Mouse (Mus musculus) liver, adult 2 months (tissue): ENCODE measurements around the gene Aqp2. TPM values are rescaled to one million over a fixed set of nuclear protein-coding genes. Genes with fewer than 3 reads are reported as not detected.

Experiments
- DNase-seq: peaks from one replicate; pipeline ENCODE4 v3.0.0-alpha.2; 2011; ENCODE audit warnings: low read depth, low spot score; ENCODE audit errors: extremely low read depth
- H3K27ac ChIP-seq: fragments of 200-500 bp; replicated peaks from 2 replicates; pipeline ENCODE4 v1.5.1; 2012; ENCODE audit warnings: low read depth, mild to moderate bottlenecking, control low read depth, inconsistent platforms, low read length; ENCODE audit not compliant: insufficient read depth
- H3K27me3 ChIP-seq: fragments of 200-500 bp; 2 replicates; pipeline ENCODE4 v1.6.1; 2012; ENCODE audit warnings: mild to moderate bottlenecking, moderate library complexity, low read length, inconsistent platforms; ENCODE audit not compliant: control insufficient read depth, insufficient read depth
- H3K36me3 ChIP-seq: fragments of 200-500 bp; 2 replicates; pipeline ENCODE4 v1.6.1; 2012; ENCODE audit warnings: low read length, inconsistent platforms; ENCODE audit not compliant: control insufficient read depth, insufficient read depth
- H3K4me1 ChIP-seq: fragments of 200-500 bp; 2 replicates; pipeline ENCODE4 v1.6.1; 2011; ENCODE audit warnings: low read length; ENCODE audit not compliant: control insufficient read depth, insufficient read depth
- H3K4me3 ChIP-seq: fragments of 200-500 bp; 2 replicates; pipeline ENCODE4 v1.5.1; 2011; ENCODE audit warnings: low read depth, mild to moderate bottlenecking, control low read depth, low read length, moderate library complexity; ENCODE audit not compliant: insufficient read depth
- H3K79me2 ChIP-seq: fragments of 200-500 bp; 2 replicates; pipeline ENCODE4 v1.6.1; 2012; ENCODE audit warnings: inconsistent platforms, mild to moderate bottlenecking, low read length, moderate library complexity; ENCODE audit not compliant: control insufficient read depth, insufficient read depth
- H3K9ac ChIP-seq: fragments of 200-500 bp; 2 replicates; pipeline ENCODE4 v1.6.1; 2012; ENCODE audit warnings: low read depth, mild to moderate bottlenecking, control low read depth, inconsistent platforms, low read length
- CTCF ChIP-seq: fragments of 200-500 bp; IDR thresholded peaks from 2 replicates; pipeline ENCODE4 v1.5.1; 2011; ENCODE audit warnings: low read depth, low read length, control low read depth
- POLR2A ChIP-seq: fragments of 200-500 bp; IDR thresholded peaks from 2 replicates; pipeline ENCODE4 v1.6.1; 2011; ENCODE audit warnings: low read length, control low read depth; ENCODE audit not compliant: insufficient read depth; ENCODE audit errors: extremely low read depth
- WGBS: fragments of 180-500 bp; shearing (Covaris S2); methylation state at CpG from one replicate; pipeline ENCODE4 v1.1.7; 2018; 5-methylcytosine and 5-hydroxymethylcytosine counted together
- polyA plus RNA-seq: library from polyadenylated mRNA; depleted of rRNA; stranded (reverse); fragments of >200 nt; gene quantifications from 2 replicates; pipeline ENCODE4 v1.2.3, GENCODE M21; 2012; rRNA removed
- total RNA-seq: library from RNA; depleted of rRNA; stranded (reverse); fragments of >200 nt; gene quantifications from 2 replicates; pipeline ENCODE4 v1.2.3, GENCODE M21; 2014; rRNA removed

Gene Aqp2
- total and polyA plus RNA-seq, 2 experiments = not detected

GRCm38 (mm10) chr15:99618595-99618994, 39.7 kb downstream of the Aqp2 start:
- Histone ChIP-seq H3K4me3 (no peak overlapping the region), H3K9ac (no peak overlapping the region), H3K27me3 (no peaks in the 10 kb centered on the region), H3K27ac (no peak overlapping the region), H3K79me2 (no peaks in the 10 kb centered on the region), H3K4me1 (no peaks in the 10 kb centered on the region), H3K36me3 (no peaks in the 10 kb centered on the region)
- TF ChIP-seq CTCF = no peak
- no peak for TF ChIP-seq POLR2A
- 95% methylated on average over 3 of the region's 3 CpGs for WGBS
- DNase-seq = no peak

- H3K27ac ChIP-seq = no peak overlapping the region
- no peaks in the 10 kb centered on the region for H3K4me1 ChIP-seq
- H3K27me3 ChIP-seq = no peaks in the 10 kb centered on the region
- no peaks in the 10 kb centered on the region for H3K79me2 ChIP-seq
- no peak overlapping the region for H3K4me3 ChIP-seq
- TF ChIP-seq CTCF (no peak), POLR2A (no peak)
- peak; percentile 4 for DNase-seq
- 77% methylated on average over 4 of the region's 4 CpGs for WGBS
- no peak overlapping the region for H3K9ac ChIP-seq
- no peaks in the 10 kb centered on the region for H3K36me3 ChIP-seq
Measured at GRCm38 (mm10) chr15:99619821-99620220, 41.0 kb downstream of the Aqp2 start.

GRCm38 (mm10) chr15:99622063-99622462, 43.2 kb downstream of the Aqp2 start:
- H3K36me3 ChIP-seq = no peaks in the 10 kb centered on the region
- no peak for TF ChIP-seq CTCF
- no peak for TF ChIP-seq POLR2A
- H3K4me1 ChIP-seq = no peaks in the 10 kb centered on the region
- DNase-seq = no peak
- H3K27me3 ChIP-seq = no peaks in the 10 kb centered on the region
- H3K4me3 ChIP-seq = no peak overlapping the region
- no peaks in the 10 kb centered on the region for H3K79me2 ChIP-seq
- WGBS = 92% methylated on average over 11 of the region's 11 CpGs
- H3K9ac ChIP-seq = no peak overlapping the region
- H3K27ac ChIP-seq = no peak overlapping the region

- no peak for DNase-seq
- Histone ChIP-seq H3K4me1 (no peaks in the 10 kb centered on the region), H3K27ac (no peak overlapping the region), H3K36me3 (no peaks in the 10 kb centered on the region), H3K4me3 (no peak overlapping the region), H3K9ac (no peak overlapping the region), H3K79me2 (no peaks in the 10 kb centered on the region), H3K27me3 (no peaks in the 10 kb centered on the region)
- TF ChIP-seq CTCF = no peak
- no peak for TF ChIP-seq POLR2A
Measured at GRCm38 (mm10) chr15:99631618-99632017, 52.8 kb downstream of the Aqp2 start.

Other genes starting within 250 kb of the Aqp2 start
- 1.3 and 2.5 TPM in 2 replicates for gene Fmnl3, start 208.6 kb upstream of the Aqp2 start, total RNA-seq
- 1.7 and 2.2 TPM in 2 replicates for gene Fmnl3, start 208.6 kb upstream of the Aqp2 start, polyA plus RNA-seq
- gene Tmbim6, start 186.2 kb upstream of the Aqp2 start, total RNA-seq = 699 and 816 TPM in 2 replicates
- 2,160 and 2,362 TPM in 2 replicates for gene Tmbim6, start 186.2 kb upstream of the Aqp2 start, polyA plus RNA-seq
- 0.09 and 0.27 TPM in 2 replicates for gene Nckap5l, start 121.3 kb upstream of the Aqp2 start, total RNA-seq
- gene Nckap5l, start 121.3 kb upstream of the Aqp2 start, polyA plus RNA-seq = 0.31 and 0.56 TPM in 2 replicates
- 3.1 and 3.2 TPM in 2 replicates for gene Bcdin3d, start 104.3 kb upstream of the Aqp2 start, total RNA-seq
- 3.1 and 3.6 TPM in 2 replicates for gene Bcdin3d, start 104.3 kb upstream of the Aqp2 start, polyA plus RNA-seq
- under 0.01 and 0.07 TPM in 2 replicates for gene Faim2, start 50.9 kb upstream of the Aqp2 start, total RNA-seq
- gene Faim2, start 50.9 kb upstream of the Aqp2 start, polyA plus RNA-seq = not detected in 2 replicates
- gene Aqp5, start 11.7 kb downstream of the Aqp2 start, total RNA-seq = 0.46 TPM in 1 of 2 replicates, not detected in the other
- gene Aqp5, start 11.7 kb downstream of the Aqp2 start, polyA plus RNA-seq = not detected in 2 replicates
- gene Aqp6, start 22.3 kb downstream of the Aqp2 start, total RNA-seq = not detected in 2 replicates
- not detected in 2 replicates for gene Aqp6, start 22.3 kb downstream of the Aqp2 start, polyA plus RNA-seq
- gene Racgap1, start 72.6 kb downstream of the Aqp2 start, total RNA-seq = 0.92 and 1.4 TPM in 2 replicates
- gene Racgap1, start 72.6 kb downstream of the Aqp2 start, polyA plus RNA-seq = 0.32 and 0.56 TPM in 2 replicates
- gene Asic1, start 91.3 kb downstream of the Aqp2 start, total RNA-seq = not detected in 2 replicates
- gene Asic1, start 91.3 kb downstream of the Aqp2 start, polyA plus RNA-seq = 0.16 TPM in 1 of 2 replicates, not detected in the other
- gene Smarcd1, start 123.1 kb downstream of the Aqp2 start, total RNA-seq = 2.0 and 3.1 TPM in 2 replicates
- gene Smarcd1, start 123.1 kb downstream of the Aqp2 start, polyA plus RNA-seq = 8.5 and 9.3 TPM in 2 replicates
- not detected in 2 replicates for gene Gm17349, start 126.4 kb downstream of the Aqp2 start, total RNA-seq
- 1.4 TPM in 1 of 2 replicates, not detected in the other for gene Gm17349, start 126.4 kb downstream of the Aqp2 start, polyA plus RNA-seq
- gene Gpd1, start 138.5 kb downstream of the Aqp2 start, total RNA-seq = 147 and 151 TPM in 2 replicates
- 233 and 311 TPM in 2 replicates for gene Gpd1, start 138.5 kb downstream of the Aqp2 start, polyA plus RNA-seq
- 58.6 and 70.0 TPM in 2 replicates for gene Cox14, start 146.6 kb downstream of the Aqp2 start, total RNA-seq
- 115 and 117 TPM in 2 replicates for gene Cox14, start 146.6 kb downstream of the Aqp2 start, polyA plus RNA-seq
- gene Cers5, start 193.8 kb downstream of the Aqp2 start, total RNA-seq = 3.2 and 3.8 TPM in 2 replicates
- 1.7 and 2.0 TPM in 2 replicates for gene Cers5, start 193.8 kb downstream of the Aqp2 start, polyA plus RNA-seq